Mouse (Mus musculus) midbrain, embryonic 10.5 days (tissue): ENCODE results near the gene Tecta. TPM values are rescaled to one million over a fixed set of nuclear protein-coding genes. Genes with fewer than 3 reads are reported as not detected.

Source experiments
- DNase-seq: peaks from one replicate; pipeline ENCODE4 v3.0.0-alpha.2; 2017; ENCODE audit warnings: low spot score
- H3K27ac ChIP-seq: fragments of 300-500 bp; sonication (generic); replicated peaks from 2 replicates; pipeline ENCODE4 v1.5.1; 2016; ENCODE audit warnings: mild to moderate bottlenecking
- H3K27me3 ChIP-seq: fragments of 300-500 bp; sonication (generic); 2 replicates; pipeline ENCODE4 v1.6.1; 2016; ENCODE audit warnings: low read depth, mild to moderate bottlenecking; ENCODE audit not compliant: poor library complexity, severe bottlenecking
- H3K36me3 ChIP-seq: fragments of 300-500 bp; sonication (generic); 2 replicates; pipeline ENCODE4 v1.6.1; 2016; ENCODE audit warnings: mild to moderate bottlenecking, moderate library complexity
- H3K4me1 ChIP-seq: fragments of 300-500 bp; sonication (generic); 2 replicates; pipeline ENCODE4 v1.6.1; 2016
- H3K4me3 ChIP-seq: fragments of 300-500 bp; sonication (generic); 2 replicates; pipeline ENCODE4 v1.5.1; 2016; ENCODE audit warnings: mild to moderate bottlenecking, moderate library complexity
- H3K9me3 ChIP-seq: fragments of 300-500 bp; sonication (generic); replicated peaks from 2 replicates; pipeline ENCODE4 v1.6.1; 2016; ENCODE audit warnings: mild to moderate bottlenecking
- WGBS: fragments of 180-500 bp; shearing (Covaris S2); methylation state at CpG from one replicate; pipeline ENCODE4 v1.1.7; 2016; 5-methylcytosine and 5-hydroxymethylcytosine counted together
- polyA plus RNA-seq: library from polyadenylated mRNA; unstranded; fragments of >200 nt; fragmentation: Nextera tagmentation; extraction: Ambion mirVana; gene quantifications from 2 replicates; pipeline ENCODE4 v1.2.1, GENCODE M21; 2016

Gene Tecta
- polyA plus RNA-seq, 1 experiment from 2014 or later: 0.54 TPM

DNA sequence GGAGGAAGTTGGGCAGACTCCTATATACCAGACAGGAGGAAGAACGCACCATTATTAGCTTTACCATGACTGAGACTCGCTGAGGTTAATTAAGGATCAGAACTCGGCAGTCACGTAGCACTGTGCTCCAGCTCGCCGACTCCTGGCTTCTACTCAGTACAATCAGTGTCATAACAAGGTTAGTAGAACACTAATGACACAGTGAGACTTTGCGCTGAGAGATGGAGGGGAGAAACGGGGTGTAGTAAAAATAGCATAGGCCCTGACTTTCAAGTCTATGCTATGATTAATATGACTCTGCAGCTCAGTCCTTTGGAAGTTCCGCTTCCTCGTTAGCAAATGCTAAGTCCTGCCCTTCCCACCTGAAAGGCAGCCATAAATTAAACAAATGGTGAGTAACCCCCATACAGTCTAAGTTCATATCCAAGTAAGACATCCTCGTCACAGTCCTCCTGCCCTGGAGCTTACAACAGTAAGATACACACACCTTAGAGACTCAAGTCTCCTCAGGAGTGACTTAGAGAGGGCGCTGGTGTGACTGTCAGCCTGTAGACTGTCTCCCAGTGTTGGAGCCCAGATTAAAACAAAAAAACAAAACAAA, 17.7 kb upstream of the Tecta start:
- 95% methylated on average over 12 of the region's 12 CpGs for WGBS
- no peaks in the 10 kb centered on the region for H3K9me3 ChIP-seq
- no peak overlapping the region for H3K4me3 ChIP-seq
- no peak overlapping the region for H3K27ac ChIP-seq
- H3K27me3 ChIP-seq: no peaks in the 10 kb centered on the region
- no peak for DNase-seq
- H3K4me1 ChIP-seq: peaks cover 39% of the 10 kb centered on the region
- H3K36me3 ChIP-seq: peaks cover 50% of the 10 kb centered on the region

DNA sequence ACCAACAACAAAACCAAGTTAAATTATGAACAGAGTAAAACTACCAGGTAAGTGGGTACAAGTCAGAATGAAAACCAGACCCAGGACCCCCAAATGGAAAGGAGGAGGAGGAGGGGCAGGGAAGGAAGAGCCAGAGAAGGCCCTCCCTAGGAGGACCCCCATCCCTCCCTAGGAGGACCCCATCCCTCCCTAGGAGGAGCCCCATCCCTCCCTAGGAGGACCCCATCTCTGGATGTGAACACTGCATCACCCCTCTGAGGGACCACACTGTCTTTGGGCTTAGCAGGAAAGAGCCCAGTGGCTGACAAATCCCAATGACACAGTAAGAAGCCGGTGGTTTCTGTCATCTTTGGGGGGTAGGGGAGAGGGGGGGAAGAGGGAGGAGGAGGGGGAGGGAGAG, 15.5 kb upstream of the Tecta start:
- H3K27ac ChIP-seq: 0 out of 2 replicates have a peak overlapping the region, but pooled peaks have one; percentile 34
- no peak overlapping the region for H3K4me3 ChIP-seq
- H3K27me3 ChIP-seq: no peaks in the 10 kb centered on the region
- 20% methylated on average over 1 of the region's 1 CpGs for WGBS
- no peak for DNase-seq
- H3K4me1 ChIP-seq: peaks cover 39% of the 10 kb centered on the region
- peaks cover 32% of the 10 kb centered on the region for H3K36me3 ChIP-seq
- H3K9me3 ChIP-seq: no peaks in the 10 kb centered on the region

DNA sequence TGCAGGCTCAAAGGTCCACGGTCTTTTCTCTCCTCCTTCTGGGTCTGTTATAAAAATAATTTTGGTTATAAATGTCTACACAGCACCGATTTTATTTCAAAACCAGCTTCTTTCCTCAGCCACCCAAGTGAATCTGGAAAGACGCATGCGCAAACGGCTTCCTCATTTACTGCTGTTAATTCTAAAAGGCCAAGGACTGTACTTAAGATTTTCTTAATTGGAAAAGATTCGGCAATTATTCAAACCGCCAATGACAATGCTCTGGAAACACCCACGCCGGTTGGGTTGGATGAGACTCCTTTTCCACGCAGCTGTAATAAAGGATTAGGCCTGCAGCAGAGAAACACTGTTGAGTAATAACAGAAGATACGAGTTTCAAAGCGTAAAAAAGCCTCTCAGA, 13.6 kb upstream of the Tecta start:
- no peaks in the 10 kb centered on the region for H3K27me3 ChIP-seq
- H3K9me3 ChIP-seq: no peaks in the 10 kb centered on the region
- WGBS: 83% methylated on average over 12 of the region's 12 CpGs
- peaks cover 35% of the 10 kb centered on the region for H3K4me1 ChIP-seq
- H3K36me3 ChIP-seq: peaks cover 25% of the 10 kb centered on the region
- no peak overlapping the region for H3K4me3 ChIP-seq
- no peak for DNase-seq
- H3K27ac ChIP-seq: no peak overlapping the region

- 90% methylated on average over 6 of the region's 6 CpGs for WGBS
- Histone ChIP-seq H3K27ac (no peak overlapping the region), H3K27me3 (no peaks in the 10 kb centered on the region), H3K4me3 (no peak overlapping the region), H3K9me3 (no peaks in the 10 kb centered on the region), H3K36me3 (peaks cover 14% of the 10 kb centered on the region), H3K4me1 (peaks cover 37% of the 10 kb centered on the region)
- DNase-seq: no peak
These were observed 11.6 kb upstream of the Tecta start for GRCm38 (mm10) chr9:42411296-42411695.

DNA sequence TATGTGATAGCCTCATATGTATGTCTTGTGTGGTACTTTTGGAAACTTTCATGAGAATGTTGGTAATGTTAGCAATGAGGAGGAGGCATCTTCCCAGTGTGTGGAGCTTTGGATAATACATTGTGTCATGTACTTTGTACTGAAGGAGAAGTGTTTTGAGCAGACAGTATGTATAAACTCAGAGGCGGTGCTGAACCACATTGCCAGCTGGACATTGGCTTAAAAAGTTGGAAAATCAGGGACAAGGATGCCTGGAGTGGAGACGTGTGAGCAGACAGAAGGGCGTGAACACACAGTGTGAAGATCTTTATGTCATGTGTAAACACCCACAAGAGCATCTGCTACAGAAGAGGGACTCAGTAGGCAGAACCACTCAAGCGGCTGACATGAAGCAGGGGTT, 6.0 kb upstream of the Tecta start:
- Histone ChIP-seq H3K27me3 (no peaks in the 10 kb centered on the region), H3K4me3 (no peak overlapping the region), H3K4me1 (peaks cover 12% of the 10 kb centered on the region; the same call in 1 of the 2 replicates), H3K9me3 (no peaks in the 10 kb centered on the region), H3K27ac (no peak overlapping the region), H3K36me3 (no peaks in the 10 kb centered on the region)
- WGBS: 87% methylated on average over 4 of the region's 4 CpGs
- DNase-seq: no peak

DNA sequence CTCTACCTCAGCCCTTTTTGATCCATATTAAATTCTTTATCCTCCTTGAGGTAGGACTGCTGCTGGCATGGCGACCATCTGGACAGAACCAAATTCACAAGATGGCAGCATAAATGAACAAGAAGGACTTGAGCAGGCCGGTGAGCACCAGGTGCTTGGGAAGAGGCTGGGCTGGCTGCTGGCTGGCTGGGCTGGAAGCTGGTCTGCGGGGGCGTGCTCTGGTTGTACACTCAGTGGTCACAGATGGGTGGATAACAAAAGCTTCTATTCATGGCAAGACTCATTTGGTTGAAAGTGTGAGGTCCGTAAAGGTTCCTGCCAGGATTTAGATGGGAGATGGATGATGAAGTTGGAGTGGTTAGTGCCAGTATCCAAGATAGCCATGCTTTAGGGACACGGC, 1.8 kb upstream of the Tecta start:
- H3K4me3 ChIP-seq: no peak overlapping the region
- DNase-seq: no peak
- WGBS: 78% methylated on average over 6 of the region's 6 CpGs
- no peaks in the 10 kb centered on the region for H3K9me3 ChIP-seq
- no peaks in the 10 kb centered on the region for H3K36me3 ChIP-seq
- no peak overlapping the region for H3K27ac ChIP-seq
- no peaks in the 10 kb centered on the region for H3K27me3 ChIP-seq
- H3K4me1 ChIP-seq: peaks cover 26% of the 10 kb centered on the region

- WGBS: 84% methylated on average over 2 of the region's 2 CpGs
- Histone ChIP-seq H3K27me3 (no peaks in the 10 kb centered on the region), H3K4me1 (peaks cover 20% of the 10 kb centered on the region), H3K36me3 (no peaks in the 10 kb centered on the region), H3K4me3 (no peak overlapping the region), H3K9me3 (no peaks in the 10 kb centered on the region), H3K27ac (no peak overlapping the region)
- DNase-seq: no peak
These were observed 3.6 kb downstream of the Tecta start for GRCm38 (mm10) chr9:42396141-42396540.

- Histone ChIP-seq H3K9me3 (no peaks in the 10 kb centered on the region), H3K27ac (no peak overlapping the region), H3K4me3 (no peak overlapping the region), H3K27me3 (no peaks in the 10 kb centered on the region), H3K36me3 (no peaks in the 10 kb centered on the region), H3K4me1 (peaks cover 9% of the 10 kb centered on the region)
- 89% methylated on average over 6 of the region's 6 CpGs for WGBS
- DNase-seq: no peak
These were observed 4.8 kb downstream of the Tecta start for GRCm38 (mm10) chr9:42394903-42395302.

GRCm38 (mm10) chr9:42394321-42394720, 5.4 kb downstream of the Tecta start:
- H3K4me1 ChIP-seq: peaks cover 3% of the 10 kb centered on the region
- DNase-seq: no peak
- H3K9me3 ChIP-seq: no peaks in the 10 kb centered on the region
- 85% methylated on average over 8 of the region's 8 CpGs for WGBS
- no peaks in the 10 kb centered on the region for H3K27me3 ChIP-seq
- no peak overlapping the region for H3K4me3 ChIP-seq
- H3K36me3 ChIP-seq: no peaks in the 10 kb centered on the region
- no peak overlapping the region for H3K27ac ChIP-seq

GRCm38 (mm10) chr9:42392927-42393326, 6.8 kb downstream of the Tecta start:
- Histone ChIP-seq H3K36me3 (no peaks in the 10 kb centered on the region), H3K27ac (no peak overlapping the region), H3K27me3 (no peaks in the 10 kb centered on the region), H3K9me3 (no peaks in the 10 kb centered on the region), H3K4me1 (no peaks in the 10 kb centered on the region), H3K4me3 (no peak overlapping the region)
- DNase-seq: no peak
- 78% methylated on average over 6 of the region's 6 CpGs for WGBS

DNA sequence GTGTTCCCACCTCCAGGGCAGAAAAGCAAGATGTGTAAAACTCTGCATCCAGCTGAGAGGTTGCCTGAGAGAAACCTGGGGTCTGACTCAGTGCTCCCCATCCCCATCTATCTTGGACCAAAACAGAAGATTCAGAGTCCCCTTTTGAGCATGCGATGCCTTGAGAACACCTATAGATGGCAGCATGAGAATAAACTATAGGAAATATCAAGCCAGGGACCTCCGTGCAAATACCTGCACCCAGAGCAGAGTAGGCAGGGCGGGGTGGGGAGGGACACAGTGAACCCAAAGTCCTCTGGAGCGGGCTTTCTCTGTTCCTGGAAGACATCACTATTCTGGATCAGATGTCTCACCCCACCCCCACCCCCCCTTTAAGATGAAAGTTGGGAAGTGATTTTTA, 11.2 kb downstream of the Tecta start:
- no peak for DNase-seq
- WGBS: 53% methylated on average over 4 of the region's 4 CpGs
- H3K4me3 ChIP-seq: no peak overlapping the region
- H3K27ac ChIP-seq: no peak overlapping the region
- H3K4me1 ChIP-seq: no peaks in the 10 kb centered on the region
- no peaks in the 10 kb centered on the region for H3K36me3 ChIP-seq
- no peaks in the 10 kb centered on the region for H3K27me3 ChIP-seq
- no peaks in the 10 kb centered on the region for H3K9me3 ChIP-seq

- H3K4me3 ChIP-seq: no peak overlapping the region
- H3K4me1 ChIP-seq: no peaks in the 10 kb centered on the region
- 83% methylated on average over 8 of the region's 8 CpGs for WGBS
- DNase-seq: no peak
- no peaks in the 10 kb centered on the region for H3K27me3 ChIP-seq
- no peak overlapping the region for H3K27ac ChIP-seq
- no peaks in the 10 kb centered on the region for H3K9me3 ChIP-seq
- no peaks in the 10 kb centered on the region for H3K36me3 ChIP-seq
These were observed 12.7 kb downstream of the Tecta start for GRCm38 (mm10) chr9:42387038-42387437.

DNA sequence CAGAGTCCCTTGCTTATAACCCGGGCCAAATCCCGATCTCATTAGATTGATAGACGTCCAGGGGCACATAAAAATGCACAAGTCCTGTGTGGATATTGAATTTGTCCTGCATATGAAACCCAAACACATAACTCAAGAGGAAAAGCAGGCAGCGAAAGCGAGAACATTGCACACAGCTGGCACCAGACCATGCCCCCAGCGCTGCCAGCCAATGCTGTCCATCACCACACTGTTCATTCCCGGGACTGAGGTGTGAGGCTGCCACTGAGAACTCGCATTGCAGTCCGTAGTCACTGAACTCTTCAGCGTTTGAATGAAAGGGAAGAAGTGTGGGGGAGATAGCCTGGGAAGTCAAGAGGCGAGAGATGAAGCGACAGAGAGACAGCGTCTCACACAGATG, 14.1 kb downstream of the Tecta start:
- no peak overlapping the region for H3K4me3 ChIP-seq
- WGBS: 88% methylated on average over 13 of the region's 13 CpGs
- DNase-seq: no peak
- no peak overlapping the region for H3K27ac ChIP-seq
- H3K27me3 ChIP-seq: no peaks in the 10 kb centered on the region
- no peaks in the 10 kb centered on the region for H3K9me3 ChIP-seq
- H3K4me1 ChIP-seq: no peaks in the 10 kb centered on the region
- no peaks in the 10 kb centered on the region for H3K36me3 ChIP-seq
